In genomic region chr17:68065751-68066150, GRCm38 (mm10) we compare ENCODE assay signal across 28 mouse cellular contexts.
DNase-seq lines count a peak whose midpoint lies in the region; ATAC-seq and TF ChIP-seq lines count a peak whose summit lies in the region.
"Had no signal": no experiment of that assay in that cellular context is flagged by ENCODE, and none has a peak within 500 bp of the region (broad histone marks: within the 10 kb centered on the region; RNA-seq: fewer than 3 reads in every experiment).

No protein-coding gene starts in this region.

- peak; percentile 22 for DNase-seq in gastrocnemius, adult 2 months
- DNase-seq in gastrocnemius, postnatal 25 days = no peak
- peak; percentile 39 for DNase-seq in 3134 (ENCODE audit: extremely low read depth, insufficient read length, low spot score)
- DNase-seq in adrenal gland, adult (ENCODE audit: inconsistent age in 2 of 2, low spot score in 1 of 2) = peak; percentile 84 to 86
- DNase-seq in adrenal gland, postnatal 14 days = peak; percentile 79
- no peak for DNase-seq in forebrain, postnatal 0 days
- DNase-seq in spleen, adult 18-20 months = no peak
- DNase-seq in kidney, adult 9 months = no peak
- DNase-seq: cerebellum, adult 11 months; cerebellum, adult 9-10 months; heart, postnatal 10 days; kidney, postnatal 25 days; thymus, adult 18-20 months; thymus, postnatal 25 days had no signal

- WGBS in forebrain, postnatal 0 days = 78% methylated on average over 9 of the region's 9 CpGs

- H3K27me3 ChIP-seq in forebrain, postnatal 0 days (ENCODE audit: insufficient read depth, low read length) = no peaks in the 10 kb centered on the region
- H3K27me3 ChIP-seq: heart, embryonic 13.5 days; limb, embryonic 12.5 days; liver, embryonic 15.5 days; midbrain, embryonic 13.5 days; neural tube, embryonic 13.5 days had no signal

- no peaks in the 10 kb centered on the region for H3K36me3 ChIP-seq in forebrain, postnatal 0 days (ENCODE audit: insufficient read depth)
- H3K36me3 ChIP-seq: heart, embryonic 13.5 days; limb, embryonic 12.5 days; liver, embryonic 15.5 days; midbrain, embryonic 13.5 days; neural tube, embryonic 13.5 days had no signal

- no peak overlapping the region for H3K4me3 ChIP-seq in gastrocnemius, adult 2 months
- H3K4me3 ChIP-seq in forebrain, postnatal 0 days (ENCODE audit: low read depth, low read length) = no peak overlapping the region
- H3K4me3 ChIP-seq: erythroblast, embryonic 14.5 days; heart, embryonic 13.5 days; layer of hippocampus, adult 2 months; left cerebral cortex, adult 2 months; limb, embryonic 12.5 days; liver, embryonic 15.5 days; midbrain, embryonic 13.5 days; neural tube, embryonic 13.5 days had no signal

- no peak overlapping the region for H3K4me2 ChIP-seq in forebrain, postnatal 0 days (ENCODE audit: low read depth)
- H3K4me2 ChIP-seq: heart, embryonic 13.5 days; hindbrain, embryonic 14.5 days; limb, embryonic 12.5 days; liver, embryonic 15.5 days; midbrain, embryonic 13.5 days; neural tube, embryonic 13.5 days had no signal

- intact Hi-C loops in gastrocnemius, adult 2 months (cut with DNase I) = no loop called here

- H3K9me3 ChIP-seq in forebrain, postnatal 0 days (ENCODE audit: low read length) = no peaks in the 10 kb centered on the region
- H3K9me3 ChIP-seq: heart, embryonic 13.5 days; limb, embryonic 12.5 days; liver, embryonic 15.5 days; midbrain, embryonic 13.5 days; neural tube, embryonic 13.5 days had no signal

- no peaks in the 10 kb centered on the region for H3K4me1 ChIP-seq in forebrain, postnatal 0 days (ENCODE audit: insufficient read depth)
- H3K4me1 ChIP-seq: heart, embryonic 13.5 days; liver, embryonic 15.5 days; midbrain, embryonic 13.5 days; neural tube, embryonic 13.5 days had no signal

- ATAC-seq in forebrain, postnatal 0 days = no peak
- ATAC-seq: activated CD4-positive, CD25-positive, alpha-beta regulatory T cell, adult 4 months; CD4-positive, CD25-positive, alpha-beta regulatory T cell, adult 4 months; intestine, postnatal 0 days; midbrain, embryonic 13.5 days had no signal

- no peak for TF ChIP-seq CTCF in gastrocnemius, adult 2 months (IDR thresholded peaks at IDR 0.05)
- no peak for TF ChIP-seq CTCF in forebrain, postnatal 0 days (IDR thresholded peaks at IDR 0.05; ENCODE audit: low read depth)

- H3K27ac ChIP-seq in gastrocnemius, adult 2 months = no peak overlapping the region
- no peak overlapping the region for H3K27ac ChIP-seq in forebrain, postnatal 0 days (ENCODE audit: low read depth, low read length)
- H3K27ac ChIP-seq: heart, embryonic 13.5 days; hindbrain, embryonic 14.5 days; layer of hippocampus, adult 2 months; left cerebral cortex, adult 2 months; limb, embryonic 12.5 days; liver, embryonic 15.5 days; macrophage; midbrain, embryonic 13.5 days; neural tube, embryonic 13.5 days; stomach, postnatal 0 days had no signal

- H3K9ac ChIP-seq in forebrain, postnatal 0 days = no peak overlapping the region
- H3K9ac ChIP-seq: heart, embryonic 13.5 days; hindbrain, embryonic 14.5 days; limb, embryonic 12.5 days; liver, embryonic 15.5 days; midbrain, embryonic 13.5 days; neural tube, embryonic 13.5 days had no signal

Comparison
In these comparisons a context has a peak if more than half of its experiments do, and no peak if none do; other contexts are left out.
1. DNase-seq: peak in gastrocnemius, adult 2 months (single experiment), 3134 (single experiment), adrenal gland, adult (2 of 2) and adrenal gland, postnatal 14 days (single experiment); none in gastrocnemius, postnatal 25 days (single experiment), forebrain, postnatal 0 days (single experiment), spleen, adult 18-20 months (0 of 2) and kidney, adult 9 months (single experiment).